Mouse (Mus musculus) layer of hippocampus, postnatal 10 days (tissue): ENCODE results near the gene Cdipt. TPM values are rescaled to one million over a fixed set of nuclear protein-coding genes. Genes with fewer than 3 reads are reported as not detected.

Experiments
- DNase-seq, 2 experiments: peaks; one replicate each; pipeline ENCODE4 v3.0.0; 2021; ENCODE audit warnings: low spot score in 2 of 2
- total RNA-seq, 2 experiments: library from RNA; stranded (reverse); gene quantifications; 2 replicates each; pipeline ENCODE4 v1.2.3; 2021

Cdipt gene
- total RNA-seq, 2 experiments from 2014 or later: 129 to 149 TPM

GRCm38 (mm10) chr7:127012374-127012773 is 36.7 kb downstream of the Cdipt start:
- DNase-seq: no peak

DNA sequence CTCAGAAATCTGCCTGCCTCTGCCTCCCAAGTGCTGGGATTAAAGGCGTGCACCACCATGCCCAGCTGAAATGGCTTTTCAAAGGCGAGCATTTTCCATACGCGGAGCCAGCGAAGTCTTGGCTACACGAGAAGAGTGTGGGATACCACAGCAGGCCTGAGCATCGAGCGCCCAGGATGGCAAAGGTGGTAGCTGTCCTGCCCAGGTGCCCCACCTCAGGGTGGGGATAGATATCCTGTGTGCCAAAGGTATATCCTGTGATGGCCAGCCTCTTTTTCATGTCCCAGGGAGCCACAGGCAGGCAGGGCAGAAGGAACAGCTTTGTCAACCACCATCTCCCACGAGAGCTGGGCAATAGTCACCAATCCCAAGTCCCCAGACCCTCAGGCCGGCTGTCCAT is 37.1 kb downstream of the Cdipt start:
- DNase-seq: no peak

DNA sequence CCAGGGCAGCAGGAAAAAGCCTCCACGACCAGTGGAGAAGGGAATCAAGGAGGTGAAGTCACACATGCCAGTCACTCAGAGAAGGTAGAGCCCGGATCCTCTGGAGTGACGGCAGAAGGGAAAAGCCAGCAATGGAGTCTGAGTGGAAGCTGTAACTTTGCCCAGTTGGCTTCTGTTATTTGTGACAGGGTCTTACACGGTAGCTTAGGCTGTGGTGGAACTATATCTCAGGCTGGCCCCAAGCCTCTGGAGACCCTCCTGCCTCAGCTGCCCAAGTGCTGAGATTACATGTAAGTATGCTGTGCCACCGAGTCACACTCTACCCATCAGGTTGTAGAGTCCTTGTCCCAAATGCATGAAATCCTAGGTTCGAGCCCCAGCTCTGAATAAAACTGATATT is 37.7 kb downstream of the Cdipt start:
- no peak for DNase-seq

DNA sequence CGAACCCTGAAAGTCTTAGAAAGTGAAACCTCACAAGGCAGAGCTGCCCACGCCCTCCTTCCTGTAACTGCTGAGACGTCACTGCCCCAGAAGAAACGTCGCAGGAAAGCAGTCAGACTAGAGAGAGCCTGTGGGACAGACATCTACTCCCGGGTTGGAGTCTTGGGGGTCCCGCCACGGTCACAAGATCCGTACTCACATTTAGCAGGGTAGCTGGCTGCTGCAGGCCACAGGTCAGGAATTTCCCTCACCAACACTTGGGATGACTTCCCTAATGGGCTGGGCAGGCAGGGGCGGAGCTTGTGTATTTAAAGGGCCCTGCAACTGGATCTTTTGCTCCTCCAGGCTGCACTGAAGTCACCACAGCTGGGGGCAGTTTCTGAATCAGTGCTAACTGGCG is 38.6 kb downstream of the Cdipt start, which contains the start of gene Mvp:
TSS of gene Mvp (minus strand) at position 302 of the 400 bp plus-strand sequence.
- no peak for DNase-seq

DNA sequence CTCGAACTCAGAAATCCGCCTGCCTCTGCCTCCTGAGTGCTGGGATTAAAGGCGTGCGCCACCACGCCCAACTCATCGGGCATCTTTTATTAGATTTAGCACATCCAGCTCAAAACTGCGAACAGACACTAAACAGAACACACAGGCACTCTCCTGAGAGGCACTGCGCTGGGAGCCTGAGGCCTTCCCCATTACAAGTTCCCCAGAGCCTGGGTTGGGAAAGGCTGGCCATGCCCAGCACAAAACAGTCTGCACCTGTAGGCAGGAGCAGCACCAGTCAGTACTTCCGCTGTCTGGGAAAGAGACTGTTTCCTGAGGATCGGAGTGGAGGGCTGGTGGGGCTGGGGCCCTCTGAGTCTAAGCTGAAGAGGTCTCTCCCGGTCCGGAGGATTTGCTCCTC is 39.3 kb downstream of the Cdipt start:
- DNase-seq: no peak

DNA sequence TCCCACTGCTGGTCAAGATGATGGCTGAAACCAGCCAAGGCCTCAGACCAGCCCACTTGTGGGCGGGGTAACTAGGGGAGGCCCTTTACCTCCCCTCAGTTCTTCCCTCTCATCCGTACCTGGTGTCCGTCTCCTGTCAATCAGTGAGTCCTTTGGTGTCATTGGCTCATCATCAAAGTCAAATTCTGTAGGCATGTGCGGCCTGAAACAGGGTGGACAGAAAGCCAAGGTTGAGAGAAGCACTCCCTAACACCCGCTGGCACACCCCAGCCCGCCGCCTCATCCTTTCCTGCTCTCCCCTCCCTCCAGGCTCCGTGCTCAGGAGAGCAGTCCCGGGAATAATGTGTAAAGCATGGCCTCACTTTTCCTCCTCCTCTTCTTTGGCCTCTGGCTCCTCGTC is 40.4 kb downstream of the Cdipt start:
- DNase-seq: no peak

DNA sequence TGATC is 40.6 kb downstream of the Cdipt start, which contains the start of gene Pagr1b:
TSS of gene Pagr1b (minus strand) at position 4 of the 5 bp plus-strand sequence.
- no peak for DNase-seq

GRCm38 (mm10) chr7:127016486-127016938 is 40.8 kb downstream of the Cdipt start:
- no peak for DNase-seq

- peak; percentile 96 to 98 for DNase-seq
Measured at GRCm38 (mm10) chr7:127016971-127017949, 41.5 kb downstream of the Cdipt start, which contains the start of gene Pagr1a. Pagr1a (minus strand) TSS chr7:127017352.

- DNase-seq: no peak
Measured at GRCm38 (mm10) chr7:127017950-127018345, 42.2 kb downstream of the Cdipt start.

- DNase-seq: no peak
Measured at GRCm38 (mm10) chr7:127018416-127019305, 42.9 kb downstream of the Cdipt start.

GRCm38 (mm10) chr7:127019306-127019960 is 43.7 kb downstream of the Cdipt start:
- no peak for DNase-seq

DNA sequence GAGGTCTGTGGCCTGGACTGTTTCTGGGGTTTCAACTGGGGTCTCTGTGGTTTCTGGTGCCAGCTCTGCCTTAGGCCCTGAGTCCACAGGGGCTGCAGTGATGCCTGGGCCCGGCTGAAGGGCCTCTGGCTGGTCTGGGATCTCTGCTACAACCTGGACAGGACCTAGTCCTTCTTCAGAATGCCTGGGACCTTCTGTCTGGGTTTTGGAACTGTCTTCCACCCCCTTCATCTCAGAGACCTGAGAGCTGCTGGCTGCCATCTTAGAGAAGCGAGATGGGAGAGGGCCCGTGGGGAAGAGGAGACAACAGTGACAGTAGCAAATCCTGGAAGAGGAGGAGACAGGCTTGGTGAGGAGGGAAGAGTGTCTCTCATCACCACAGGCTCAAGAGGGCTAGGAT is 44.3 kb downstream of the Cdipt start:
- DNase-seq: no peak

DNA sequence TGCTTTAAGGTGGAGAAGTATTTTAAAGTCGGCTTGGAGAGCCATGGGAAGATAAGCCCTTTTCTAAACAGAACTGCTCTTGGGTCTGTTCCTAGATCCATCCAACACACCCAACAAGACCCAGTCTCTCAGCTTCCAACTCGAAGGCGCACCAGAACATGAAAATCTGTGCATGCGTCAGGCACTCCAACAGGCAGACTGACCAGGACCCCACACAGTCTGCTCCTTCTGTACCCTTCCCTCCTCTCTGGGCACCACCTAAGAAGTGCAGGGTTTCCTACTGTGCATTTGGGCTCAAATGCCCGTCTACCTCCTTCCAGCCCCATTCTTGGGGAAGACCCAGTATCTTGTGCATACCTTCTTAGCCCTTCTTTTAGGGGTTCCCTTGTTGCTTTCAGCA is 44.8 kb downstream of the Cdipt start:
- DNase-seq: no peak

DNA sequence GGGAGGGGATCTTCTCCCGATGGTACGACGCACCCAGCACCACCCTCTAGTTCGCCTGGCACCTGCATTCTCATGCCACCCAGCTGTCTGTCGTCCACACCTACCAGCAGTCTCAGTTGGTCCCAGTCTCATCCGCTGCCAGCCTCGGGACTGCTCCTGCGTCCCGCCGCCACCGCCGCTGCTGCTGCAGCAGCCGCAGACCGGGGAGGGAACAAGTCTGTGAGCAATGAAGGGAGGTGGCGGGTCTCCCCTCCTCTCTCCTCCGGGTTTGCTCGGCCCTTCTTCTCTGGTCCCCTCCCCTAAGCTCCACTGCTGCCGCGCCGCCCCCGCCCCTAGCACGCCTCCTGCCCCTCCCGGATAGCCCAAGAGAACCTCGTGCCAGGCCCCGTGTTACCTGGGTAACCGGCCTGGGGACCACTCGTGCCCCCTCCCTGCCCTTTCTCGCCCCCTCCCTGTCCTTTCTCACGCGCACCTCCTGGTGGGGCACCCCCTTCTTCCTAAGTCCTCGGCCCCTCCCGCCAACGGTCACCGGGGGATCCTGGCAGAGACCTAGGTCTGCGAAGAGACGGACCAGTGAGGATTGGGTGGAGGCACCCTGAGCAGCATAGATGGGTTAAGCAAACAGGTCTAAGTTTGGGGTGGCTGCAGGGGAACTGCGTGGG is 45.3 kb downstream of the Cdipt start, which contains the start of the genes Gm42742 and Prrt2:
TSS of gene Gm42742 (minus strand) at position 197 of the 662 bp plus-strand sequence.
TSS of gene Prrt2 (minus strand) at position 311 of the 662 bp plus-strand sequence.
- peak; percentile 62 to 72 for DNase-seq

DNA sequence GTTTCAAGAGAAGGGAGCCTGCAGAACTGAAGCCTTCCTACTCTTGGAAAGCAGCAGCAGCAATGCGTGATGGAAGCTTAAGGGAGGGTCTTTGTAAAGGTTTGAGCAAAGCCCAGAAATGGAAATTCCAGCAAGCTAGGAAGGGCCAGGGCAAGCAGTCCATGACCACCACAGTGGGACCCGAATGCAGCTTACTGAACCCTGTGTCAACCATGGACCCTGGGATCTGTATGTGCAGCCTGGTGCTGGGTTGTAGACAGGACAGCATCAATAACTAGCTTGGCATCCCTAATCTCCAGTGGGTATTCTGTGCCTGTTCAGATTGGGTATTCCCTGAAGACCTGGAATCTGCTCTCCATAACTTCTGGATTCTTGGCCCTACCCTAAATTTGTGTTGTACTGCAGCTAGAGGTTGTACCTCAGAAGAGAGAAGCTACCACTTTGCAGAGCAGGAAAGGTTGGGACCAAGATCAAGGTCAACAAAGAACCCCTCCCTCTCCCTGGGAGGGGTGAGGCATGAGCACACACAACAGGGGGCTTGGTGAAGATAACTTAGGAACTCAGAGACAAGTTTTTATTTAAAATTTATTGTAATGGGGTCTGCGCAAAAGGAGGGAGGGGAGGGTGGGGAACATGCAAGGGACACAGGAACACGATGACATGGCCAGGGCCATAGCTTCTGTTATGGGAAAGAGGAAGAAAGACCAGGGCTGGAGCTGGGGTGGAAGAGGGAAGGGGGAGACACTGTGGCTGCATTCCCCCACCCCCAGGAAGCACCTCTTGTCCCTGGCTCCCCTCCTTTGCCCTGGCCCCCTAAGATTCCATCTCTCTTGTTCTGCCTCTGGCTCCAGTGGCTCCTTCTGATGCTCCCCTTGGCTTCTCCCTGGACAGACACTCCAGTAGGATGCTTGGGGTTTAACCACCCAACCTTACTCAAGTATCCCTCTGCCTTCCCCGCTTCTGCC is 46.1 kb downstream of the Cdipt start:
- DNase-seq: no peak

DNA sequence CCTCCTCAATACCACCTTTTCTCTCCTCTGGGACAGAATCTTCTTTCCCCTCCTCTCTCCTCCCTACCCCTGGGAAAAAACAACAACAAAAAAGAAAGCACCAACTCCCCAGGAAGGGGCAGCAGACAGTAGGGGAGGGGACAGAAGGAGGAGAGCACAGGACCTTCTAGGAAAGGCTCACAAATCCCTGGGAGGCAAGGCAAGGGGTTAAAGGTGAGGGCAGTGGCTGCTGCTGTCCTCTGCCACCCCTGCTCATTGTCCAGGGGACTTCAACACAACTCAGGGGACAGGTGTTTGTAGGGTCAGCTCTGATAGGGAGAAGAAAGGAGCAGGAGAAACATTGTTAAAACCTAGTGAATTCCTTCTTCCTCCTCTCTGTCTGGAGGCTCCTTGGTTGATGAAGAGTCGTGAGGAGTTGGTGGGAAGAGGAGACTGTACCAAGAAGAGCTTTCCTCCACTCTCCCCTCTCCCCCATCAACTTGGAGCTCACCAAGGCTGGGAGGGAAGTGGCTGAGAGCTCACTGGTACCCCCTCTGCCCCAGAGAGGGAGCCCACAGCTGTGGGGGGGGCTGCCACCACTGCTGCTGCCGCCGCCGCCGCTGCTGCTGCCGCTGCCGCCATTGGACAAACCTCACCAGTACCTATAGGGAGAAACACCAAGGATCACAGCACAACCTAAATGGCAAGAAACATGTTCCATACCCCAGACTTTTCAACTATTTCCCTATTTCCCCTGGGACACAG is 47.0 kb downstream of the Cdipt start:
- no peak for DNase-seq

DNA sequence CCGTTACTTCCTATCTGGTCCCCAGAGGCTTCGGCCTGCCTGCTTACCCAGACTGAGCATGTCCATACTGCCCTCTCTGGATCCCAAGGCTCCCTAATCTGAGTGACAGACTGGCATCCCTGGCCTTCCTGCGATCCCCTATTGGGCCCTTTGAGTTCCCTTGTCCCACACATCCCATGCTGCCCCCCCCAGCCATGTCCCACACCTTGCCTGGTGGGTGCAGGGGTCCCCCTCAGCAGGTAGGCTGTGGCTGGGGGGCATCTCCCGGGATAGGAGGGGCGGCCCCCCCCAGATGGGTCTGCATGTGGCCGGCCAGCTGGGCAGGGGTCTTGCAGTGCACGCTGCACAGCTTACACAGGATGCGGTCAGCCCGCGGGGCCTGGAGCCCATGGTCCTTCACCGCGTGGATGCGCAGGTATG is 47.6 kb downstream of the Cdipt start:
- no peak for DNase-seq
